Mouse (Mus musculus): Measurements from ENCODE around the gene Crb1. TPM values are rescaled to one million over a fixed set of nuclear protein-coding genes. Genes with fewer than 3 reads are reported as not detected.

Crb1 gene
- polyA plus RNA-seq (2012; fragmentation: generic; extraction: Trizol), result 0.08 TPM

DNA sequence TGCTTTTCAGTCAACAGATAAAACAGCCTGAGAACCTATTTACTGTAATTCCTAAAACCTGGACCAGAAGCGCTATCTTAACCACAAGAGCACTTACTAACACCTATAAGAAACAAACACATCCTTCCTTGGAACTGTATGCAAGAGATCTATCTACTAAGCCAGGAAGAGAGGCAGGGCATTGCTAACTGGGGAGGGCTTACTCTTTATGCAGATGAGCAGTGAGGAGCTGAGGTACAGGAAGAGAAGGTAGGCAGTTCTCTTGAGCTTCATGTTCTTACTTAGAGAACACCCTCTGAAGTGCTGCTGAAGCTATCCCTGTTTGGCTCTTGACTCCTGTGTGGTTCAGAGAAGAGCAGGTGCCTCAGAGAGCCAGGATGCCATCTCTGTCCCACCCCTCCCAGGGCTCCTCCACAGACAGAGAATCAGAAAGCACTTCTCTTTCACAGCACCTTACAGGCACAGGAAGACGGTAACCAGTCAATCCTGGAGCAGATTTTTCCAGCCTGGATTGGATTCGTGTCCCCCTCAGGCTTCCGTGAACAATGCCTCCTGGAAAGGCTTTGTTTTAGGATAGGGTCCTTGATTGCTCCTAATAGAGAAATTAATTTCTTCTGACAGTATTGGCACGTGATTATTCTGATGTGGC, at the start of gene Crb1:
Gene Crb1 (minus strand): TSS at position 463 of the 649 bp plus-strand sequence.
- H3K36me3 ChIP-seq (ENCODE audit: control insufficient read depth, insufficient read depth), result no peaks in the 10 kb centered on the region
- H3K4me3 ChIP-seq, result no peak within 1 kb of the TSS
- TF ChIP-seq MYOD1 (IDR thresholded peaks at IDR 0.05; ENCODE audit: control insufficient read depth in 1 of 3, insufficient read length in 2 of 3, low read depth in 2 of 3) (no peak), TCF12 (IDR thresholded peaks at IDR 0.05; ENCODE audit: insufficient read depth, poor library complexity, severe bottlenecking) (no peak), CEBPB (IDR thresholded peaks at IDR 0.05; ENCODE audit: insufficient read depth, poor library complexity, severe bottlenecking) (no peak), E2F4 (IDR thresholded peaks at IDR 0.05; ENCODE audit: insufficient read depth) (no peak), REST (IDR thresholded peaks at IDR 0.05; ENCODE audit: insufficient read depth, insufficient read length) (no peak), POLR2AphosphoS2 (IDR thresholded peaks at IDR 0.05; ENCODE audit: insufficient read length, low read depth) (no peak), TCF3 (IDR thresholded peaks at IDR 0.05; ENCODE audit: insufficient read length, low read depth) (no peak), MYOG (IDR thresholded peaks at IDR 0.05; ENCODE audit: control insufficient read depth in 1 of 3, insufficient read depth in 1 of 3, insufficient read length in 2 of 3, low read depth in 2 of 3) (no peak), MAX (IDR thresholded peaks at IDR 0.05; ENCODE audit: low read depth) (no peak), SRF (IDR thresholded peaks at IDR 0.05; ENCODE audit: control insufficient read depth, insufficient read length, low read depth) (no peak), USF1 (IDR thresholded peaks at IDR 0.05; ENCODE audit: low read depth) (no peak), POLR2A (IDR thresholded peaks at IDR 0.05; ENCODE audit: insufficient read length, low read depth) (no peak)
- H3K79me2 ChIP-seq (ENCODE audit: control insufficient read depth, insufficient read depth), result no peaks in the 10 kb centered on the region
- H3K27me3 ChIP-seq (ENCODE audit: control insufficient read depth, insufficient read depth, insufficient read length), result no peaks in the 10 kb centered on the region
- H3ac ChIP-seq (ENCODE audit: control insufficient read depth, insufficient read length), result no peak within 1 kb of the TSS
- H3K4me2 ChIP-seq (ENCODE audit: low read depth), result no peak within 1 kb of the TSS

DNA sequence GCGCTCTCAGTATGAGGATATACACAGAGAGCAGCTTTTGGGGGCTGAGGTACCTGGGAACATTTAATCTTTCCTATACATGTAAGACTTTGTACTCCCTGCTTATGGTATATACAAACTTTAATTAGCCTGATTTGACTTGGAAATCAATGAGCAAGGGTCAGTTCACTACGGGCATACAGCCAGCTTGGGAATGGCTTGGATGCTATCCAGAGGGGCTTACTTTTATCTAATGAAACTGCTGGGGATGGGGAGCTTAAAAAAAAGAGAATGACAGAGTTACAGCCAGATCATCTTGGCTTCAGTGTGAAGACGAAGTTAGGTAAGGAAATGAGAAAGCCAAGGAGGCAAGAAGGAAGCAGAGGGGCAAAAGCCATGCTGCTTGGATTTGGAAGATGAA, 48.1 kb upstream of the Crb1 start:
- TF ChIP-seq REST (IDR thresholded peaks at IDR 0.05; ENCODE audit: insufficient read depth, insufficient read length), result no peak
- no peak for TF ChIP-seq MAX (IDR thresholded peaks at IDR 0.05; ENCODE audit: low read depth)
- TF ChIP-seq SRF (IDR thresholded peaks at IDR 0.05; ENCODE audit: control insufficient read depth, insufficient read length, low read depth), result no peak
- TF ChIP-seq POLR2A (IDR thresholded peaks at IDR 0.05; ENCODE audit: insufficient read length, low read depth), result no peak
- TF ChIP-seq USF1 (IDR thresholded peaks at IDR 0.05; ENCODE audit: low read depth), result no peak
- no peak for TF ChIP-seq MYOG (IDR thresholded peaks at IDR 0.05; ENCODE audit: control insufficient read depth in 1 of 3, insufficient read depth in 1 of 3, insufficient read length in 2 of 3, low read depth in 2 of 3)
- TF ChIP-seq POLR2AphosphoS2 (IDR thresholded peaks at IDR 0.05; ENCODE audit: insufficient read length, low read depth), result no peak
- TF ChIP-seq TCF3 (IDR thresholded peaks at IDR 0.05; ENCODE audit: insufficient read length, low read depth), result no peak
- no peak for TF ChIP-seq TCF12 (IDR thresholded peaks at IDR 0.05; ENCODE audit: insufficient read depth, poor library complexity, severe bottlenecking)
- Histone ChIP-seq H3ac (ENCODE audit: control insufficient read depth, insufficient read length) (no peak overlapping the region), H3K4me3 (peak overlapping the region; percentile 80), H3K79me2 (ENCODE audit: control insufficient read depth, insufficient read depth) (peaks cover 47% of the 10 kb centered on the region), H3K4me2 (ENCODE audit: low read depth) (peak overlapping the region; percentile 98), H3K36me3 (ENCODE audit: control insufficient read depth, insufficient read depth) (peaks cover 11% of the 10 kb centered on the region), H3K27me3 (ENCODE audit: control insufficient read depth, insufficient read depth, insufficient read length) (no peaks in the 10 kb centered on the region)

DNA sequence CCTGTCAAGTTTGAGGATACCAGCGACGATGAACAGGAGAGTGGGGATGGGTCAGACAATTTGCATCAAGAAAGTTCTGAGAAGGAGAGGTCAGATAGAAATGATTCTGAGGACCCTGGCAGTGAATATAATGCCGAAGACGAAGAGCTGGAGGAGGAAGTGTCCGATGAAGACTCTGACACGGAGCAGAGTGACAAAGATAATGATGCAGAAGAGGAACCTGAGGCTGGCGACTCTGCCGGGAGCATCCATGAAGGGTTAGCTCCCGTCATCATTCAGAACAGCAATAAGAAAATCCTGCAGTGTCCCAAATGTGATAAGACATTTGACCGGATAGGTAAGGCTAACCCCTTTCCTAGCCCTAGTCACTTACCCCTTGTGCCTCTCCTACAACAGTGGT, 47.0 kb upstream of the Crb1 start:
- H3K4me3 ChIP-seq, result peak overlapping the region; percentile 80
- H3K36me3 ChIP-seq (ENCODE audit: control insufficient read depth, insufficient read depth), result peaks cover 6% of the 10 kb centered on the region
- no peak overlapping the region for H3ac ChIP-seq (ENCODE audit: control insufficient read depth, insufficient read length)
- no peak for TF ChIP-seq REST (IDR thresholded peaks at IDR 0.05; ENCODE audit: insufficient read depth, insufficient read length)
- TF ChIP-seq MAX (IDR thresholded peaks at IDR 0.05; ENCODE audit: low read depth), result no peak
- no peak for TF ChIP-seq TCF12 (IDR thresholded peaks at IDR 0.05; ENCODE audit: insufficient read depth, poor library complexity, severe bottlenecking)
- no peak for TF ChIP-seq SRF (IDR thresholded peaks at IDR 0.05; ENCODE audit: control insufficient read depth, insufficient read length, low read depth)
- no peak for TF ChIP-seq POLR2A (IDR thresholded peaks at IDR 0.05; ENCODE audit: insufficient read length, low read depth)
- TF ChIP-seq MYOD1 (IDR thresholded peaks at IDR 0.05; ENCODE audit: control insufficient read depth in 1 of 3, insufficient read length in 2 of 3, low read depth in 2 of 3), result no peak
- TF ChIP-seq POLR2AphosphoS2 (IDR thresholded peaks at IDR 0.05; ENCODE audit: insufficient read length, low read depth), result no peak
- TF ChIP-seq MYOG (IDR thresholded peaks at IDR 0.05; ENCODE audit: control insufficient read depth in 1 of 3, insufficient read depth in 1 of 3, insufficient read length in 2 of 3, low read depth in 2 of 3), result no peak
- TF ChIP-seq E2F4 (IDR thresholded peaks at IDR 0.05; ENCODE audit: insufficient read depth), result no peak
- no peak for TF ChIP-seq CEBPB (IDR thresholded peaks at IDR 0.05; ENCODE audit: insufficient read depth, poor library complexity, severe bottlenecking)
- no peak for TF ChIP-seq USF1 (IDR thresholded peaks at IDR 0.05; ENCODE audit: low read depth)
- no peak for TF ChIP-seq TCF3 (IDR thresholded peaks at IDR 0.05; ENCODE audit: insufficient read length, low read depth)
- no peaks in the 10 kb centered on the region for H3K27me3 ChIP-seq (ENCODE audit: control insufficient read depth, insufficient read depth, insufficient read length)
- peaks cover 47% of the 10 kb centered on the region for H3K79me2 ChIP-seq (ENCODE audit: control insufficient read depth, insufficient read depth)
- H3K4me2 ChIP-seq (ENCODE audit: low read depth), result peak overlapping the region; percentile 98

DNA sequence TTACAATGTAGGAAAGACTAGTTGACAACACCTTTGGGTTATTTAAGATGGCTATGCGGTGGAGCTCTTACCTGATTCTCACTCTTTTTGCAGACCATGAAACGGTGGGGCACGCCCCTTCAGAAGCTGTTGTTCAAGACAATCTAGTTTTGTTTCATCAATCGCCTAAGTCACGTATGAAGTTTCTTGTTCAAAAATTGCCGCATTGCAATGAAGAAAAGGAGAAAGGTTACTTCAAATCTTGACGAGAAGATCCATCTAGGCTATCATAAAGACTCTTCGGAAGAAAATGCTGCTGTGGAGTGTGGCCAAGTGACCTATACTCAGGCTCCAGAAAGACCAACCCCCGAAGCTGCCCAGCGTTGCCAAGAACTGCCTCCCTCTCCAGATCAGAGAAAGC, 46.0 kb upstream of the Crb1 start:
- peak overlapping the region; percentile 98 for H3K4me2 ChIP-seq (ENCODE audit: low read depth)
- peak overlapping the region; percentile 80 for H3K4me3 ChIP-seq
- peaks cover 47% of the 10 kb centered on the region for H3K79me2 ChIP-seq (ENCODE audit: control insufficient read depth, insufficient read depth)
- H3ac ChIP-seq (ENCODE audit: control insufficient read depth, insufficient read length), result peak overlapping the region; percentile 67
- H3K27me3 ChIP-seq (ENCODE audit: control insufficient read depth, insufficient read depth, insufficient read length), result no peaks in the 10 kb centered on the region
- TF ChIP-seq MYOD1 (IDR thresholded peaks at IDR 0.05; ENCODE audit: control insufficient read depth in 1 of 3, insufficient read length in 2 of 3, low read depth in 2 of 3), result no peak
- TF ChIP-seq POLR2A (IDR thresholded peaks at IDR 0.05; ENCODE audit: insufficient read length, low read depth), result no peak
- TF ChIP-seq TCF12 (IDR thresholded peaks at IDR 0.05; ENCODE audit: insufficient read depth, poor library complexity, severe bottlenecking), result no peak
- TF ChIP-seq CEBPB (IDR thresholded peaks at IDR 0.05; ENCODE audit: insufficient read depth, poor library complexity, severe bottlenecking), result no peak
- TF ChIP-seq MAX (IDR thresholded peaks at IDR 0.05; ENCODE audit: low read depth), result no peak
- TF ChIP-seq USF1 (IDR thresholded peaks at IDR 0.05; ENCODE audit: low read depth), result no peak
- no peak for TF ChIP-seq E2F4 (IDR thresholded peaks at IDR 0.05; ENCODE audit: insufficient read depth)
- H3K36me3 ChIP-seq (ENCODE audit: control insufficient read depth, insufficient read depth), result peaks cover 5% of the 10 kb centered on the region
